Mouse (Mus musculus) lung, postnatal 10 days (tissue): ENCODE measurements around the gene Kdm8.

Experiments used
- DNase-seq: peaks from one replicate; pipeline ENCODE4 v3.0.0; 2021

Kdm8 gene

DNA sequence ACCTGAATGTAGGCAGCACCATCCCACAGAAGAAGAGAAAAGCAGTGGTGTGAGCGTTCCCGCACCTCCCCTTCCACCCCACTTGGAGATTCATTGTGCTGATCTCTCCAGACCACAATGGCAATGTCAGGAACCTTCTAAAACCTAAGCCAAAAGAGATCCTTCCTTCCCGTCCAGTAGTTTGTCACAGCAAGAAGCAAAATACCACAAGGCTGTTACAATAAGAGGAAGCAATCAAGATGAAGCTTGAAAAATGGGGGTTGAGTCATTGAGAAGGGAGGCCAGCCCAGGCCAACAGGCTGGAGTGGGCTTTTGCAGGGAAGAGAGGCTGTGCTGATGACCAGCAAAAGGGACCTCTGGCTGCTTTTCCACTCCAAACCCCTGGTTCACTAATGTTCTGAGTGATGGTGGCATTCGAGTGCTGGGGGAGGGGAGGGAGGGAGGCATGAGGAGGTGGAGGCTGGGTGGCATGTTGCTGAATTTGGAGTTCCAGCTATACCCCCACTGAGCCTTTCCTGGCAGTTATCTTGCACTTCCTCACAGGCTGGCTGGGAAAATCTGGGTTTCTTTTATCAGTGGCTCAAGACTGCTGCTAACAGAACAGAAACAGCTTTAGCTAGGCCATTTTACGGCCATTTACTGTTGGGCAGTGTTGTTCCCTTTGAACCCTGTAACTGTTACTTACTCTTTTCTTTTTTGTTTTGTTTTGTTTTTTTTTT lies 59.1 kb downstream of the Kdm8 start:
- no peak for DNase-seq

- no peak for DNase-seq
These were observed 60.1 kb downstream of the Kdm8 start for GRCm38 (mm10) chr7:125504618-125505017.

DNA sequence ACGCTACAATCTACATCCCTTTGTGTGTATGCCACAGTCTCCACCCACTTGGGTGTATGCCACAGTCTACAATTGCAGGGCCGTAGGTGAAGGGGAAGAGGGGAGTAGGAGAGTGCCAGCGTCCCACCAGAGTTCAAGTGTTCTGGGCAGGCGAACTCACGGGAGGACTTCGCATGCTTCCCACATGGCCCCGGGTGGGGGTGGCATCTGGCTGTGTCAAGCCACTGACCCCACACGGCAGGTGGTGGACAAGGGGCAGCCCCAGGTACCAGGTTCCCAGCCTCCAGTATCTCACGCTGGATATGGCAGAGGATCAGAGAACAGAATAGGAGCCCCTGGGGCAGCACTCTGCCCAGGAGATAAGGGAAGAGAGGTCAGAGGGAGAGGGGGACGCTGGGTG lies 61.1 kb downstream of the Kdm8 start:
- no peak for DNase-seq

- DNase-seq = no peak
These were observed 62.8 kb downstream of the Kdm8 start for GRCm38 (mm10) chr7:125507279-125507678.

GRCm38 (mm10) chr7:125511432-125511831 lies 67.0 kb downstream of the Kdm8 start:
- DNase-seq = no peak

GRCm38 (mm10) chr7:125511852-125512251 lies 67.4 kb downstream of the Kdm8 start:
- DNase-seq = no peak
